Mouse (Mus musculus): ENCODE measurements at regions not wholly inside any gene's neighbourhood (a gene's known extent, or its start where the extent isn't known, plus 50 kb on each side); places are given as distances from the start of the nearest gene placed in this dataset.

GRCm38 (mm10) chrX:77307374-77307773 lies 203.4 kb upstream of the Tbl1x start:
- no peak overlapping the region for H3K4me2 ChIP-seq
- no peak overlapping the region for H3K4me3 ChIP-seq (replicated peaks)
- H3K4me1 ChIP-seq = no peaks in the 10 kb centered on the region
- H3K36me3 ChIP-seq (replicated peaks) = no peaks in the 10 kb centered on the region
- H3K27me3 ChIP-seq = no peaks in the 10 kb centered on the region
- H3K9me3 ChIP-seq = no peaks in the 10 kb centered on the region
- no peak overlapping the region for H3K9ac ChIP-seq
- no peak for ATAC-seq (ENCODE audit: low FRiP score)
- H3K27ac ChIP-seq = no peak overlapping the region
- 76% methylated on average over 1 of the region's 1 CpGs for WGBS

- Histone ChIP-seq H3K27me3 (no peaks in the 10 kb centered on the region), H3K27ac (no peak overlapping the region), H3K9ac (no peak overlapping the region), H3K4me1 (no peaks in the 10 kb centered on the region), H3K4me3 (replicated peaks) (no peak overlapping the region), H3K9me3 (no peaks in the 10 kb centered on the region), H3K4me2 (no peak overlapping the region), H3K36me3 (replicated peaks) (no peaks in the 10 kb centered on the region)
- WGBS = 74% methylated on average over 3 of the region's 3 CpGs
- ATAC-seq (ENCODE audit: low FRiP score) = no peak
Observed at GRCm38 (mm10) chrX:77314384-77314783, 196.4 kb upstream of the Tbl1x start.

- WGBS = 22% methylated on average over 4 of the region's 4 CpGs
- Histone ChIP-seq H3K27ac (no peak overlapping the region), H3K4me3 (replicated peaks) (no peak overlapping the region), H3K4me1 (no peaks in the 10 kb centered on the region), H3K9me3 (no peaks in the 10 kb centered on the region), H3K27me3 (no peaks in the 10 kb centered on the region), H3K9ac (no peak overlapping the region), H3K4me2 (no peak overlapping the region), H3K36me3 (replicated peaks) (no peaks in the 10 kb centered on the region)
- no peak for ATAC-seq (ENCODE audit: low FRiP score)
Observed at GRCm38 (mm10) chrX:77323644-77324043, 187.2 kb upstream of the Tbl1x start.

GRCm38 (mm10) chrX:77353181-77353580 lies 157.6 kb upstream of the Tbl1x start:
- no peaks in the 10 kb centered on the region for H3K36me3 ChIP-seq (replicated peaks)
- no peak overlapping the region for H3K4me3 ChIP-seq (replicated peaks)
- ATAC-seq (ENCODE audit: low FRiP score) = no peak
- 59% methylated on average over 2 of the region's 2 CpGs for WGBS
- no peaks in the 10 kb centered on the region for H3K27me3 ChIP-seq
- H3K9ac ChIP-seq = no peak overlapping the region
- no peaks in the 10 kb centered on the region for H3K9me3 ChIP-seq
- no peaks in the 10 kb centered on the region for H3K4me1 ChIP-seq
- no peak overlapping the region for H3K4me2 ChIP-seq
- no peak overlapping the region for H3K27ac ChIP-seq

- no peak overlapping the region for H3K4me3 ChIP-seq (replicated peaks)
- H3K36me3 ChIP-seq (replicated peaks) = no peaks in the 10 kb centered on the region
- H3K9me3 ChIP-seq = no peaks in the 10 kb centered on the region
- no peaks in the 10 kb centered on the region for H3K4me1 ChIP-seq
- no peak overlapping the region for H3K9ac ChIP-seq
- H3K4me2 ChIP-seq = no peak overlapping the region
- H3K27ac ChIP-seq = no peak overlapping the region
- ATAC-seq (ENCODE audit: low FRiP score) = no peak
- no peaks in the 10 kb centered on the region for H3K27me3 ChIP-seq
- 52% methylated on average over 2 of the region's 2 CpGs for WGBS
Observed at GRCm38 (mm10) chrX:77360551-77360950, 150.3 kb upstream of the Tbl1x start.

GRCm38 (mm10) chrX:77361106-77361505 lies 149.7 kb upstream of the Tbl1x start:
- no peak overlapping the region for H3K4me3 ChIP-seq (replicated peaks)
- no peak overlapping the region for H3K4me2 ChIP-seq
- H3K4me1 ChIP-seq = no peaks in the 10 kb centered on the region
- no peaks in the 10 kb centered on the region for H3K36me3 ChIP-seq (replicated peaks)
- H3K9ac ChIP-seq = no peak overlapping the region
- 87% methylated on average over 2 of the region's 2 CpGs for WGBS
- ATAC-seq (ENCODE audit: low FRiP score) = no peak
- H3K9me3 ChIP-seq = no peaks in the 10 kb centered on the region
- H3K27me3 ChIP-seq = no peaks in the 10 kb centered on the region
- no peak overlapping the region for H3K27ac ChIP-seq

DNA sequence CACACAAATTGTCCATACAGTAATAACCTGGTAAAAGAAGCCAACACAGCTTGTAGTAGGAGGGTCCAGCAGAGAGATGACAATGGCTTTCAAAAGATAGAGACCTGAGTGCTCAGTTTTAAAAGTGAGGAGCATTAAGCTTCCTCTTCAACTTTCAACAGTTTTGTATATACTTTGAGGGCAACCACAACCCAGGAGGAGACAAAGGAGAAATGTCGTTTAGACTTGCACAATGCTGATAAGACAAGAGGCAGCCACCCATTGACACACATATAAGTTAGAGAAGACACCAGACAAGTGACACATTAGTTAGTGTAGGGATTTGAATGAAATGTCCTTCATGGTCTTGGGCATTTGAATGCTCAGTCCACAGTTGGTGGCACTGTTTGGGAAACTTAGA lies 147.2 kb upstream of the Tbl1x start:
- 66% methylated on average over 1 of the region's 1 CpGs for WGBS

DNA sequence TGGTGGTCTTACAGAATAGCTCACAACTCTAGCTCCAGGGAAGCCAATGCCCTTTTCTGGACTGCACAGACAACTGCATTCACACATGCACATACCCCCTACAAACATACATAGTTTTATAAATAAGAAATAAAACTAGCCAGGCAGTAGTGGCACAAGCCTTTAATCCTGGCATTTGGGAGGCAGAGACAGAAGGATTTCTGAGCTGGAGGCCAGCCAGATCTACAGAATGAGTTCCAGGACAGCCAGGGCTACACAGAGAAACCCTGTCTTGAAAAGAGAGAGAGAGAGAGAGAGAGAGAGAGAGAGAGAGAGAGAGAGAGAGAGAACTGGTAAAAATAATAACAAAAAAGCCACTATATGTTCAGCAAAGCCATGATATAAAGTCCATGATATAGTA lies 143.5 kb upstream of the Tbl1x start:
- H3K27me3 ChIP-seq = no peaks in the 10 kb centered on the region
- H3K4me3 ChIP-seq (replicated peaks) = no peak overlapping the region
- no peaks in the 10 kb centered on the region for H3K36me3 ChIP-seq (replicated peaks)
- ATAC-seq (ENCODE audit: low FRiP score) = no peak
- H3K27ac ChIP-seq = no peak overlapping the region
- H3K9me3 ChIP-seq = no peaks in the 10 kb centered on the region
- no peak overlapping the region for H3K9ac ChIP-seq
- no peak overlapping the region for H3K4me2 ChIP-seq
- no peaks in the 10 kb centered on the region for H3K4me1 ChIP-seq

More for the DNA sequence above, 147.2 kb upstream of the Tbl1x start:
- H3K4me2 ChIP-seq = no peak overlapping the region
- no peak overlapping the region for H3K27ac ChIP-seq
- ATAC-seq (ENCODE audit: low FRiP score) = no peak
- H3K9ac ChIP-seq = no peak overlapping the region
- no peaks in the 10 kb centered on the region for H3K9me3 ChIP-seq
- H3K36me3 ChIP-seq (replicated peaks) = no peaks in the 10 kb centered on the region
- no peaks in the 10 kb centered on the region for H3K4me1 ChIP-seq
- H3K27me3 ChIP-seq = no peaks in the 10 kb centered on the region
- no peak overlapping the region for H3K4me3 ChIP-seq (replicated peaks)

GRCm38 (mm10) chrX:77387271-77387670 lies 123.5 kb upstream of the Tbl1x start:
- H3K4me3 ChIP-seq (replicated peaks) = no peak overlapping the region
- H3K9ac ChIP-seq = no peak overlapping the region
- no peak overlapping the region for H3K4me2 ChIP-seq
- 91% methylated on average over 1 of the region's 1 CpGs for WGBS
- ATAC-seq (ENCODE audit: low FRiP score) = no peak
- no peaks in the 10 kb centered on the region for H3K4me1 ChIP-seq
- H3K27me3 ChIP-seq = no peaks in the 10 kb centered on the region
- no peaks in the 10 kb centered on the region for H3K9me3 ChIP-seq
- H3K27ac ChIP-seq = no peak overlapping the region
- H3K36me3 ChIP-seq (replicated peaks) = no peaks in the 10 kb centered on the region

DNA sequence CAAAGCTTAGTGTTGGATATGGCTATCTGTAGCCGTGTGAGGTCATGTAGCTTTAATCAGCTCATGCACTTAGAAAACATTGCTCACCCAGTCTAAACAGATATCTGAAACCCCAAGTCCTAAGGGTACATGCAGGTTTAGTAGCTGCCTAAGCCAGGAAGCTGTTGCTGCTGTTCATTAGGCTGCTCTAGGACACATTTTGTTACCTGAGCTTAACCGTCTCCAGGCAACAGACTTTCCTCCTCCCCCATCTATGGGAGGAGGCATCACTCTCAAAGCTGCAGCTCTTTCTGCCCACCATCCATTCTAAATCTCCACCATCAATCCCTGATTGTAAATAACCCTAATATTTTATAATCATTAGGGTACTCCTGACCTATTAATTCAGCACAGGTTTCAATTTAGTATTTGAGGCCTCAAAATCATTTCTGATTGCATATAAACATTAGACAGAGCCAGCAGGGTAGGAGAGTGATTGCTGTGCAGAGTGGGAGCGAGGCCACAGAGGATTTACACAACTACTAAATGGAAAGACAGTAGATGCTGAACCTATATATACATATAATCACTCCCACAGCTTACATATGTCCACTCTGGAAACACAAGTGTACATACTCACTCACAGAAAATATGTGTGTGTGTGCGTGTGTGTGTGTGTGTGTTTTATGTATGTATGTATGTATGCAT lies 118.9 kb upstream of the Tbl1x start:
- WGBS = 74% methylated on average over 4 of the region's 4 CpGs
- Histone ChIP-seq H3K4me3 (replicated peaks) (no peak overlapping the region), H3K9ac (no peak overlapping the region), H3K9me3 (no peaks in the 10 kb centered on the region), H3K27ac (no peak overlapping the region), H3K4me2 (no peak overlapping the region), H3K4me1 (no peaks in the 10 kb centered on the region), H3K27me3 (no peaks in the 10 kb centered on the region), H3K36me3 (replicated peaks) (no peaks in the 10 kb centered on the region)
- ATAC-seq (ENCODE audit: low FRiP score) = no peak

DNA sequence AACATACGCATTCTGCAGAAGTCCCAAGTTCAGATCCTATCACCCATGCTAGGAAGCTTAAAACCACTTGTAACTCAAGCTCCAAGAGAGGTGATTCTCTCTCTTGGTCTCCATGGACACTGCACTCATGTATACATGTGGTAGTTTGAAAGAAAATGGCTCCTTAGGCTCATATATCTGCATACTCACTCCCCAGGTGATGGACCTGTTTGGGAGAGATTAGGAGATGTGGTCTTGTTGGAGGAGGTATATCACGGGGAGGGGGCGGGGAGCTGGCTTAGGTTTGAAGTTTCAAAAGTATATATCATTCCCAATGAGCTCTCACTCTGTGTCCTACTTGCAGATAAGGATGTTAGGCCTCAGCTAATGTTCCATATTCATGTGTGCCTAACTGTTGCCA lies 103.9 kb upstream of the Tbl1x start:
- H3K4me2 ChIP-seq = no peak overlapping the region
- ATAC-seq (ENCODE audit: low FRiP score) = no peak
- no peaks in the 10 kb centered on the region for H3K27me3 ChIP-seq
- H3K27ac ChIP-seq = no peak overlapping the region
- no peak overlapping the region for H3K4me3 ChIP-seq (replicated peaks)
- H3K4me1 ChIP-seq = no peaks in the 10 kb centered on the region
- 93% methylated on average over 3 of the region's 3 CpGs for WGBS
- H3K36me3 ChIP-seq (replicated peaks) = no peaks in the 10 kb centered on the region
- no peak overlapping the region for H3K9ac ChIP-seq
- H3K9me3 ChIP-seq = no peaks in the 10 kb centered on the region

DNA sequence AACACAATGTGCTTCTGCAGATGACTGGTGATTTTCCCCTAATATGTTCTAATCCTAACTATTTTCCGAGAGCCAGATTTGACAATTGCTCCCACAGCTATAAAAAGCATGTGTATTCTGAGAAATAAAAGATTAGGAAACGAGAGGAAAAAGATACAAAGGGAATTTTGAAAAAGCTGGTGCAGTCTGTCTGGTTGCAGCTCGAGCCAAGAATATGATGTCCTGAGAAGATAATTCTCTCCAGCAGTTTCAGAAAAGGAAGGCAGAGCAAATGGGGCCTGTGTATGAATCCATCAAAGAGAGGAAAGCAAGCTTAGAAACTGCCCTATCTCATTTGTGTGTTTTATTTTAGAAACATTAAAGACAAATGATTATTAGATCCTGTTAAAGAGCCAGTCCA lies 102.9 kb upstream of the Tbl1x start:
- no peak for ATAC-seq (ENCODE audit: low FRiP score)
- H3K9me3 ChIP-seq = no peaks in the 10 kb centered on the region
- no peaks in the 10 kb centered on the region for H3K27me3 ChIP-seq

GRCm38 (mm10) chrX:77409370-77409769 lies 101.4 kb upstream of the Tbl1x start:
- Histone ChIP-seq H3K27me3 (no peaks in the 10 kb centered on the region), H3K9ac (no peak overlapping the region), H3K27ac (no peak overlapping the region), H3K4me2 (no peak overlapping the region), H3K36me3 (replicated peaks) (no peaks in the 10 kb centered on the region), H3K4me3 (replicated peaks) (no peak overlapping the region), H3K9me3 (no peaks in the 10 kb centered on the region), H3K4me1 (no peaks in the 10 kb centered on the region)
- no peak for ATAC-seq (ENCODE audit: low FRiP score)
- 62% methylated on average over 7 of the region's 7 CpGs for WGBS

More for the DNA sequence above, 102.9 kb upstream of the Tbl1x start:
- Histone ChIP-seq H3K36me3 (replicated peaks) (no peaks in the 10 kb centered on the region), H3K4me1 (no peaks in the 10 kb centered on the region), H3K9ac (no peak overlapping the region), H3K4me3 (replicated peaks) (no peak overlapping the region), H3K4me2 (no peak overlapping the region), H3K27ac (no peak overlapping the region)
- WGBS = 60% methylated on average over 3 of the region's 3 CpGs

All from forebrain, embryonic 12.5 days (tissue).